Mouse (Mus musculus): ENCODE results near the gene Serping1.

DNA sequence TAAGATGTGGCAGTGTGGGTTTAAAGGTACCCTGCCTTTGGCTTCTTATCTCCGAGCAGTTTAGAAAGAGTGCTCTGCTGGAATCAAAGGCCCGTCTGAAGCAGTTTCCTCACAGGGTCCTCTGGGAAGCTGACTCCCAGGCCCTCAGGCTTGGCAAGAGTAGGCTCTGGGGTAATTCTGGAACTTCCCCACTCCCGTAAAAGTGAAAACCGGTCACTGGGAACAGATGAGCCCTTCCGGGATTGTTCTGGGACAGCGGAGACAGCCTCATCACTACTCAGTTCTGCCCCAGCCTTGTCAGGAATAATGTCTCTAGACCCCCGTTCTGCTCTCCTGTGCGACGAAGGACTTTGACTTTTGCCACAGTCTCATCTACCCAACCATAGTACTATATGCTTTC is 15.2 kb upstream of the Serping1 start:
- TF ChIP-seq JUN (IDR thresholded peaks at IDR 0.05; ENCODE audit: insufficient read depth, low read depth, low read length) (no peak), POLR2A (IDR thresholded peaks at IDR 0.05; ENCODE audit: low read depth, low read length) (no peak), TCF12 (IDR thresholded peaks at IDR 0.05; ENCODE audit: low read depth, low read length) (no peak), ELF1 (IDR thresholded peaks at IDR 0.05; ENCODE audit: low read depth, low read length) (no peak), EP300 (IDR thresholded peaks at IDR 0.05; ENCODE audit: low read length) (no peak)

Data from CH12.LX (cell line).